9 mouse cellular contexts compared by ENCODE assay signal in the genomic region with DNA sequence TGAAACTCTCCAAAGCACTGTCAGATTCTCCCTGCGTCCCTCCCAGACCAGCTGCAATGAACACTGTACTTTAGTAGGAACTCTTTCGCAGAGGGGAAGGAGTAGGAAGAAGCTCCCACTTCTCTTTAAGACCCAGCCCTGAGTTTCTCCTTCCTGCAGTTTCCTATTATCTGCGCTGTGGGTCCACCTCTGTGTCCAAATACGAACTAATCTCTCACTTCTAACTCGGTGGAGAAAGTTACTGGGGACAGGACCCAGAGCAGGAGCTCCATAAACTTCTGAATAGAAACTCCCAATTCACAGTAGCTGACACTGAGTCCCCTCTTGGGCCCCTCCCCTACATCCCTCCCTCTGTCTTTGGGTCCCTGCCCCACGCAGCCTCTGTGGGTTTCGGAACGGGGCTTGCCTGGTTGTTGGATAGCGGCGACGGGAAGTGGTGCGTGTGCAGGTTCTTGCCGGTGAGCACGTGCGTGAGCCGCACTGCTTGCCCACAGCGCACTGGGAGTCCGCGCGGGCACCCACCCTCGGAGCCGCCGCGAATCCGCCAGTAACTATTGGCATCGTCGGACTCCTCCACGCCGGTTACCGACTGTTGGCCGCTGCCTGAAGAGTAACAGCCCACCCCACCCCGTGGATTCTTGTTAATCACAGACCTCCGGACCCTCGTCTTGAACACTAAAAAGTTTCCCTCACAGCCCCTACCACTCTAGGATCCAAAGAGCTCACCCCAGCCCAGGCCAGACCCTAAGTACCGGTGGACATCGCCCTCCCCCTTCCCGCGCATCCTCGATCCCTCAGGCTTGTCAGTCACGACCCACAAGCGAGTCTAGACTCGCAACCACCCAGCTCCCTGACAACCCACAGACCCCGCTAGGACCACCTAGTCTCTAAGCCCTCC. TPM values are rescaled to one million over a fixed set of nuclear protein-coding genes. Genes with fewer than 3 reads are reported as not detected.
DNase-seq lines count a peak whose midpoint lies in the region; ATAC-seq and TF ChIP-seq lines count a peak whose summit lies in the region.
"Had no signal": no experiment of that assay in that cellular context is flagged by ENCODE, and none has a peak within 500 bp of the region (broad histone marks: within the 10 kb centered on the region; RNA-seq: fewer than 3 reads in every experiment).

No protein-coding gene starts in this region.

- peak overlapping the region; percentile 72 for H3K9ac ChIP-seq in intestine, embryonic 14.5 days (ENCODE audit: low read length)

- DNase-seq in layer of hippocampus, adult 2 months (ENCODE audit: low spot score in 2 of 2): no peak
- no peak for DNase-seq in layer of hippocampus, postnatal 14 days (ENCODE audit: low spot score in 2 of 2)
- DNase-seq in G1E (ENCODE audit: low spot score): peak; percentile 33
- no peak for DNase-seq in intestine, embryonic 14.5 days (ENCODE audit: low spot score)
- peak; percentile 50 for DNase-seq in testis, postnatal 10 days (ENCODE audit: low spot score)
- DNase-seq in adrenal gland, adult 8-10 months: no peak

- TF ChIP-seq CTCF in layer of hippocampus, adult 2 months (conservative IDR thresholded peaks at IDR 0.05): no peak
- no peak for TF ChIP-seq CTCF in G1E (IDR thresholded peaks at IDR 0.05; ENCODE audit: low read depth, low read length)
- no peak for TF ChIP-seq CTCF in embryonic fibroblast, embryonic 13.5 days (IDR thresholded peaks at IDR 0.05; ENCODE audit: borderline replicate concordance, insufficient read depth, low read length)

- H3K27ac ChIP-seq in layer of hippocampus, adult 2 months: peak overlapping the region; percentile 87
- H3K27ac ChIP-seq in embryonic fibroblast, embryonic 13.5 days (ENCODE audit: insufficient read depth, low read length): no peak overlapping the region
- H3K27ac ChIP-seq in intestine, embryonic 14.5 days (ENCODE audit: low read depth): peak overlapping the region; percentile 57

- peak overlapping the region; percentile 96 for H3K4me2 ChIP-seq in intestine, embryonic 14.5 days (ENCODE audit: low read length)

- H3K4me3 ChIP-seq in layer of hippocampus, adult 2 months: peak overlapping the region; percentile 97
- peak overlapping the region; percentile 95 for H3K4me3 ChIP-seq in G1E (ENCODE audit: low read depth, low read length)
- peak overlapping the region; percentile 86 for H3K4me3 ChIP-seq in embryonic fibroblast, embryonic 13.5 days (ENCODE audit: insufficient read depth, low read length)
- peak overlapping the region; percentile 78 for H3K4me3 ChIP-seq in intestine, embryonic 14.5 days (ENCODE audit: low read depth, low read length)

- 3% methylated on average over 43 of the region's 43 CpGs for WGBS in intestine, embryonic 14.5 days

- peaks cover 3% of the 10 kb centered on the region for H3K27me3 ChIP-seq in G1E (ENCODE audit: insufficient read depth, low read length)
- H3K27me3 ChIP-seq in intestine, embryonic 14.5 days (replicated peaks; ENCODE audit: control insufficient read depth, insufficient read depth, low read length): no peaks in the 10 kb centered on the region

- H3K36me3 ChIP-seq in G1E (replicated peaks): peaks cover 18% of the 10 kb centered on the region
- 0 out of 2 replicates have a peak, but pooled peaks cover 6% of the 10 kb centered on the region for H3K36me3 ChIP-seq in intestine, embryonic 14.5 days (ENCODE audit: control insufficient read depth, insufficient read depth, low read length)

- no peak for TF ChIP-seq POLR2A in embryonic fibroblast, embryonic 13.5 days (IDR thresholded peaks at IDR 0.05; ENCODE audit: low read depth, low read length)

- H3K9me3 ChIP-seq in G1E (replicated peaks): no peaks in the 10 kb centered on the region
- no peaks in the 10 kb centered on the region for H3K9me3 ChIP-seq in intestine, embryonic 14.5 days (ENCODE audit: control insufficient read depth, low read length)

- peaks cover 28% of the 10 kb centered on the region for H3K4me1 ChIP-seq in G1E (ENCODE audit: insufficient read depth, low read depth, low read length)
- peaks cover 4% of the 10 kb centered on the region; the same call in 1 of the 2 replicates for H3K4me1 ChIP-seq in embryonic fibroblast, embryonic 13.5 days (ENCODE audit: control insufficient read depth, insufficient read depth, low read length)
- H3K4me1 ChIP-seq in intestine, embryonic 14.5 days (replicated peaks; ENCODE audit: control insufficient read depth, insufficient read depth, low read length): peaks cover 12% of the 10 kb centered on the region

- no peak for ATAC-seq in G1E (ENCODE audit: extremely low read depth, insufficient number of reproducible peaks, low FRiP score, poor library complexity, severe bottlenecking)
- ATAC-seq in intestine, embryonic 14.5 days (replicated peaks; ENCODE audit: low FRiP score, low TSS enrichment, low read depth): no peak
- ATAC-seq in megakaryocyte progenitor cell, adult 5-6 weeks (replicated peaks; ENCODE audit: poor library complexity): peak; percentile 29

RNA-seq across cellular contexts. Expression of gene Sdf2l1, which starts 0.7 kb away (rescaled TPM):
- total RNA-seq in layer of hippocampus, adult 2 months (2021): 10 to 100 TPM; 21.6 to 26.4 TPM
- 10 to 100 TPM; 15.8 to 24.9 TPM for total RNA-seq in layer of hippocampus, postnatal 14 days (2021)
- 16.5 and 20.2 TPM in 2 replicates for total RNA-seq in G1E (2014; fragmentation: Nextera tagmentation)
- 43.1 and 48.1 TPM in 2 replicates for total RNA-seq in G1E (2017)
- polyA plus RNA-seq in G1E (2012): 74.7 and 93.8 TPM in 2 replicates
- 17.0 and 23.2 TPM in 2 replicates for polyA plus RNA-seq in embryonic fibroblast, embryonic 13.5 days (2011; ENCODE audit: insufficient read length, low read depth, missing spikeins)
- 55.7 and 69.0 TPM in 2 replicates for polyA plus RNA-seq in intestine, embryonic 14.5 days (2014; fragmentation: Nextera tagmentation; extraction: Ambion mirVana)
- 197 and 208 TPM in 2 replicates for total RNA-seq in megakaryocyte progenitor cell, adult 5-6 weeks (2015)
- 162 and 222 TPM in 2 replicates for total RNA-seq in megakaryocyte progenitor cell, adult 5-6 weeks (2017)
- total RNA-seq in adrenal gland, adult 8-10 months (2022): 10 to 100 TPM; 25.5 to 54.1 (median 34.4) TPM

RNA-seq across cellular contexts. Expression of gene 2610318N02Rik, which starts 6.5 kb away (rescaled TPM):
- total RNA-seq in layer of hippocampus, adult 2 months (2021): 1 to 10 TPM in 1 of 2 experiments, under 1 TPM in 1; 0.76 to 1.8 TPM
- total RNA-seq in layer of hippocampus, postnatal 14 days (2021): 1 to 10 TPM in 1 of 2 experiments, under 1 TPM in 1; 0.97 to 1.2 TPM
- total RNA-seq in G1E (2014; fragmentation: Nextera tagmentation) (18.3 and 27.6 TPM in 2 replicates), G1E (2017) (8.8 and 10.6 TPM in 2 replicates)
- polyA plus RNA-seq in G1E (2012): 8.1 and 9.0 TPM in 2 replicates
- polyA plus RNA-seq in embryonic fibroblast, embryonic 13.5 days (2011; ENCODE audit: insufficient read length, low read depth, missing spikeins): 5.4 and 6.3 TPM in 2 replicates
- polyA plus RNA-seq in intestine, embryonic 14.5 days (2014; fragmentation: Nextera tagmentation; extraction: Ambion mirVana): 38.5 TPM in 2 replicates
- total RNA-seq in megakaryocyte progenitor cell, adult 5-6 weeks (2015): 37.9 and 38.9 TPM in 2 replicates
- 22.4 and 25.9 TPM in 2 replicates for total RNA-seq in megakaryocyte progenitor cell, adult 5-6 weeks (2017)
- total RNA-seq in adrenal gland, adult 8-10 months (2022): 1 to 10 TPM in 2 of 4 experiments, under 1 TPM in 2; 0.62 to 1.5 (median 1.1) TPM
- total RNA-seq: neutrophil, adult 5-6 weeks had no signal

RNA-seq across cellular contexts. Expression of gene Ydjc, which starts 13.0 kb away (rescaled TPM):
- total RNA-seq in layer of hippocampus, adult 2 months (2021): 10 to 100 TPM; 24.5 to 25.2 TPM
- total RNA-seq in layer of hippocampus, postnatal 14 days (2021): 10 to 100 TPM; 33.6 to 34.8 TPM
- total RNA-seq in G1E (2014; fragmentation: Nextera tagmentation) (9.3 and 10.4 TPM in 2 replicates), G1E (2017) (15.3 and 23.4 TPM in 2 replicates)
- 55.2 and 79.3 TPM in 2 replicates for polyA plus RNA-seq in G1E (2012)
- 5.9 and 9.5 TPM in 2 replicates for polyA plus RNA-seq in embryonic fibroblast, embryonic 13.5 days (2011; ENCODE audit: insufficient read length, low read depth, missing spikeins)
- 25.2 and 31.0 TPM in 2 replicates for polyA plus RNA-seq in intestine, embryonic 14.5 days (2014; fragmentation: Nextera tagmentation; extraction: Ambion mirVana)
- 25.7 TPM in 2 replicates for total RNA-seq in megakaryocyte progenitor cell, adult 5-6 weeks (2015)
- total RNA-seq in megakaryocyte progenitor cell, adult 5-6 weeks (2017): 23.5 and 24.4 TPM in 2 replicates
- total RNA-seq in adrenal gland, adult 8-10 months (2022): 10 to 100 TPM in 2 of 4 experiments, 1 to 10 TPM in 2; 7.3 to 16.8 (median 9.7) TPM

RNA-seq across cellular contexts. Expression of gene Ccdc116, which starts 15.6 kb away (rescaled TPM):
- 1 to 10 TPM; 2.0 to 2.7 TPM for total RNA-seq in layer of hippocampus, adult 2 months (2021)
- total RNA-seq in layer of hippocampus, postnatal 14 days (2021): 1 to 10 TPM; 3.0 to 3.3 TPM
- 3.9 and 5.3 TPM in 2 replicates for total RNA-seq in G1E (2014; fragmentation: Nextera tagmentation)
- total RNA-seq in G1E (2017): 2.5 and 2.8 TPM in 2 replicates
- 4.6 TPM in 2 replicates for polyA plus RNA-seq in G1E (2012)
- 0.97 and 1.6 TPM in 2 replicates for polyA plus RNA-seq in embryonic fibroblast, embryonic 13.5 days (2011; ENCODE audit: insufficient read length, low read depth, missing spikeins)
- polyA plus RNA-seq in intestine, embryonic 14.5 days (2014; fragmentation: Nextera tagmentation; extraction: Ambion mirVana): 2.0 and 2.2 TPM in 2 replicates
- total RNA-seq in megakaryocyte progenitor cell, adult 5-6 weeks (2015): 2.2 and 4.8 TPM in 2 replicates
- 2.0 and 8.1 TPM in 2 replicates for total RNA-seq in megakaryocyte progenitor cell, adult 5-6 weeks (2017)
- total RNA-seq in adrenal gland, adult 8-10 months (2022): under 1 TPM; 0.35 to 0.66 (median 0.47) TPM

RNA-seq across cellular contexts. Expression of gene Ppil2, which starts 20.4 kb away (rescaled TPM):
- 100 to 1,000 TPM in 1 of 2 experiments, 10 to 100 TPM in 1; 91.3 to 105 TPM for total RNA-seq in layer of hippocampus, adult 2 months (2021)
- 10 to 100 TPM; 89.8 to 89.9 TPM for total RNA-seq in layer of hippocampus, postnatal 14 days (2021)
- total RNA-seq in G1E (2014; fragmentation: Nextera tagmentation) (111 and 127 TPM in 2 replicates), G1E (2017) (110 and 122 TPM in 2 replicates)
- 65.1 and 70.4 TPM in 2 replicates for polyA plus RNA-seq in G1E (2012)
- polyA plus RNA-seq in embryonic fibroblast, embryonic 13.5 days (2011; ENCODE audit: insufficient read length, low read depth, missing spikeins): 82.6 and 97.5 TPM in 2 replicates
- 126 and 140 TPM in 2 replicates for polyA plus RNA-seq in intestine, embryonic 14.5 days (2014; fragmentation: Nextera tagmentation; extraction: Ambion mirVana)
- total RNA-seq in megakaryocyte progenitor cell, adult 5-6 weeks (2015): 63.6 and 73.0 TPM in 2 replicates
- total RNA-seq in megakaryocyte progenitor cell, adult 5-6 weeks (2017): 86.8 and 99.8 TPM in 2 replicates
- 100 to 1,000 TPM in 3 of 4 experiments, 10 to 100 TPM in 1; 99.4 to 120 (median 106) TPM for total RNA-seq in adrenal gland, adult 8-10 months (2022)

Comparison
In these comparisons a context has a peak if more than half of its experiments do, and no peak if none do; other contexts are left out.
1. DNase-seq: peak in G1E (single experiment) and testis, postnatal 10 days (single experiment); none in layer of hippocampus, adult 2 months (0 of 2), layer of hippocampus, postnatal 14 days (0 of 2), intestine, embryonic 14.5 days (single experiment) and adrenal gland, adult 8-10 months (single experiment).
2. Peak in every context shown above with its lines, with median percentiles within 50 percentile points of each other: H3K4me3 ChIP-seq.